Mouse (Mus musculus): Measurements from ENCODE around the gene Prrx2. TPM values are rescaled to one million over a fixed set of nuclear protein-coding genes. Genes with fewer than 3 reads are reported as not detected.

The Prrx2 gene
- polyA plus RNA-seq, 1 experiment from 2014 or later: 107 TPM

- H3K4me1 ChIP-seq: peaks cover 31% of the 10 kb centered on the region
- WGBS: 88% methylated on average over 3 of the region's 3 CpGs
- no peak within 1 kb of the TSS for H3K27ac ChIP-seq
- H3K9ac ChIP-seq: 0 out of 2 replicates have a peak within 1 kb of the TSS, but pooled peaks have one; percentile 4
- no peaks in the 10 kb centered on the region for H3K36me3 ChIP-seq
- H3K9me3 ChIP-seq: no peaks in the 10 kb centered on the region
- no peak within 1 kb of the TSS for H3K4me2 ChIP-seq
- H3K4me3 ChIP-seq: no peak within 1 kb of the TSS
- no peak for ATAC-seq (ENCODE audit: insufficient number of reproducible peaks, insufficient read depth, low FRiP score, low TSS enrichment, low read depth)
- peaks cover 43% of the 10 kb centered on the region for H3K27me3 ChIP-seq
These were observed 31.2 kb upstream of the Prrx2 start, which contains the start of gene 1700001O22Rik for GRCm38 (mm10) chr2:30803604-30804003. Gene 1700001O22Rik, minus strand, starts transcription at chr2:30803661.

- Histone ChIP-seq H3K9ac (no peak overlapping the region), H3K4me1 (peaks cover 42% of the 10 kb centered on the region), H3K9me3 (no peaks in the 10 kb centered on the region), H3K27me3 (peaks cover 28% of the 10 kb centered on the region), H3K27ac (no peak overlapping the region), H3K4me3 (no peak overlapping the region), H3K4me2 (no peak overlapping the region), H3K36me3 (no peaks in the 10 kb centered on the region)
- 95% methylated on average over 2 of the region's 2 CpGs for WGBS
- no peak for ATAC-seq (ENCODE audit: insufficient number of reproducible peaks, insufficient read depth, low FRiP score, low TSS enrichment, low read depth)
These were observed 28.8 kb upstream of the Prrx2 start for GRCm38 (mm10) chr2:30805983-30806382.

DNA sequence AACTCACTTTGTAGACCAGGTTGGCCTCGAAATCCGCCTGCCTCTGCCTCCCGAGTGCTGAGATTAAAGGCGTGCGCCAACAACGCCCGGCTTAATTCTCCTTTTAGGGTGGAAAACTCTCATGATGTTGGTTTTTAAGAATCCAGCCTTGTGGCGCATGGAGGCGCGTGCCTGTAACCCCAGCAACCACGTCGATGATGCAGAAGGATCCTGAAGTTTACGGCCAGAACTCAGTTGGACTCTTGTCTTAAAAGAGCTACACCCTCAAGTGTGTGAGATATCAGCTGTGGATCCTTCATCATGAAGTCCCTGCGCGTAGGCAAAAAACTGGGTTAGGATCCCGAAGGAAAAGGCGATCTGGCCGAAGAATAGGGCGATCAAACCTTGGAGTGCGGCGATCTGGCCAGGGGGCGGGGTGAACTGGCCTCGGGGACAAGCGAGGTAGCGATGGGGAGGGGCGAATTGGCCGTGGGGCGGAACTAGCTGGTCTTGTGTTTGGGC lies 27.6 kb upstream of the Prrx2 start:
- H3K4me1 ChIP-seq: peaks cover 31% of the 10 kb centered on the region
- peaks cover 16% of the 10 kb centered on the region for H3K27me3 ChIP-seq
- peak overlapping the region; percentile 94 for H3K9ac ChIP-seq
- peaks cover 7% of the 10 kb centered on the region for H3K36me3 ChIP-seq
- peak overlapping the region; percentile 87 for H3K27ac ChIP-seq
- H3K4me2 ChIP-seq: peak overlapping the region; percentile 96
- WGBS: 7% methylated on average over 28 of the region's 28 CpGs
- no peaks in the 10 kb centered on the region for H3K9me3 ChIP-seq
- 0 out of 2 replicates have a peak, but pooled peaks have one; percentile 0 for ATAC-seq (ENCODE audit: insufficient number of reproducible peaks, insufficient read depth, low FRiP score, low TSS enrichment, low read depth)
- H3K4me3 ChIP-seq: peak overlapping the region; percentile 81

GRCm38 (mm10) chr2:30807648-30808295 lies 27.0 kb upstream of the Prrx2 start, which contains the start of gene Ntmt1:
Gene Ntmt1, plus strand, starts transcription at chr2:30807826.
- peaks cover 31% of the 10 kb centered on the region for H3K4me1 ChIP-seq
- peak; percentile 97 for ATAC-seq (ENCODE audit: insufficient number of reproducible peaks, insufficient read depth, low FRiP score, low TSS enrichment, low read depth)
- H3K36me3 ChIP-seq: peaks cover 13% of the 10 kb centered on the region
- peak within 1 kb of the TSS; percentile 87 for H3K27ac ChIP-seq
- peak within 1 kb of the TSS; percentile 94 for H3K9ac ChIP-seq
- H3K9me3 ChIP-seq: no peaks in the 10 kb centered on the region
- WGBS: under 1% methylated on average over 44 of the region's 44 CpGs
- H3K4me2 ChIP-seq: peak within 1 kb of the TSS; percentile 96
- peaks cover 10% of the 10 kb centered on the region for H3K27me3 ChIP-seq
- H3K4me3 ChIP-seq: peak within 1 kb of the TSS; percentile 81

- WGBS: 4% methylated on average over 10 of the region's 10 CpGs
- ATAC-seq (ENCODE audit: insufficient number of reproducible peaks, insufficient read depth, low FRiP score, low TSS enrichment, low read depth): no peak
These were observed 26.5 kb upstream of the Prrx2 start for GRCm38 (mm10) chr2:30808296-30808655.

GRCm38 (mm10) chr2:30809503-30809902 lies 25.3 kb upstream of the Prrx2 start:
- WGBS: 80% methylated on average over 5 of the region's 5 CpGs
- Histone ChIP-seq H3K4me3 (0 out of 2 replicates have a peak overlapping the region, but pooled peaks have one; percentile 12), H3K9me3 (no peaks in the 10 kb centered on the region), H3K36me3 (peaks cover 31% of the 10 kb centered on the region), H3K4me1 (peaks cover 31% of the 10 kb centered on the region), H3K27me3 (no peaks in the 10 kb centered on the region), H3K9ac (0 out of 2 replicates have a peak overlapping the region, but pooled peaks have one; percentile 51), H3K27ac (no peak overlapping the region), H3K4me2 (peak overlapping the region; percentile 96)
- ATAC-seq (ENCODE audit: insufficient number of reproducible peaks, insufficient read depth, low FRiP score, low TSS enrichment, low read depth): no peak

More at GRCm38 (mm10) chr2:30808296-30808655, 26.5 kb upstream of the Prrx2 start:
- peak overlapping the region; percentile 87 for H3K27ac ChIP-seq
- H3K9me3 ChIP-seq: no peaks in the 10 kb centered on the region
- peaks cover 5% of the 10 kb centered on the region for H3K27me3 ChIP-seq
- H3K4me3 ChIP-seq: peak overlapping the region; percentile 81
- H3K9ac ChIP-seq: peak overlapping the region; percentile 94
- H3K4me1 ChIP-seq: peaks cover 31% of the 10 kb centered on the region
- H3K4me2 ChIP-seq: peak overlapping the region; percentile 96
- H3K36me3 ChIP-seq: peaks cover 18% of the 10 kb centered on the region

DNA sequence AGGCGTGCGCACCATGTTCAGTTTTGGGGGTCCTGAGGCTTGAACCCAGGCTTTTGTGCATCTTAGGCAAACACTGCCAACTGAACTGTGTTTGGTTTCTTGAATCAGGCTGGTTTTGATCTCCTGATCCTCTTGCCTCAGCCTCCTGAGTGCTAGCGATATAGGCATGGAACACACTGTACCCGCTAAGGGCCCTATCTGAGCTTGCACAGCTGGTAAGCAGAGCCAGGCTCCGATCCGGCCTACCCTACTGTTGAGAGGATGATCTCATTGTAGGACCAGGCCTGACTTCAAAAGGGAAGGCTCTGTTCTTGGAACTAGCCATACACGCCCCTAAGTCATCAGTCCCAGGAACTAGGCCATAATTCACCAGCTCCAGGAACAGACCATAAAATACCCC lies 24.2 kb upstream of the Prrx2 start:
- Histone ChIP-seq H3K4me3 (no peak overlapping the region), H3K9me3 (no peaks in the 10 kb centered on the region), H3K36me3 (peaks cover 41% of the 10 kb centered on the region), H3K9ac (no peak overlapping the region), H3K4me2 (no peak overlapping the region), H3K4me1 (peaks cover 31% of the 10 kb centered on the region), H3K27me3 (no peaks in the 10 kb centered on the region), H3K27ac (no peak overlapping the region)
- WGBS: 94% methylated on average over 7 of the region's 7 CpGs
- ATAC-seq (ENCODE audit: insufficient number of reproducible peaks, insufficient read depth, low FRiP score, low TSS enrichment, low read depth): no peak

DNA sequence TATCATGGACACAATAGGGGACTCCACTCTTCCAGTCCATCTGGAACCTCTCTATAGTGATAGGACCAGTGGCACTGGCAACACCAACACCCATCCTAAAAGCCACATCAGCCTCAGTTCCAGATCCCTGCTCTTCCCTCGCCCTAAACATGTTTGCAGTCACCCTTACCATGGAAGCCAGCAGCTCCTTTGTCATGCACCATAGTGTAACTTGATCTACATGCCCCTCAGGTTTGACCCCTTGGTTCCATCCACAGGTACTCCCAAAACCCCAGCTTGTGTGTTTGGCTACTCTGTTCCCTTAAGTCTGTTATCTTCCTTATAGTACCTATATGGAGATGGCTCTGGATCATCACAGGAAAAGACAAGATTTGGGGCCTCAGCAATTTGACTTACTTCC lies 18.4 kb upstream of the Prrx2 start:
- Histone ChIP-seq H3K4me2 (no peak overlapping the region), H3K4me1 (0 out of 2 replicates have a peak, but pooled peaks cover 3% of the 10 kb centered on the region), H3K27me3 (no peaks in the 10 kb centered on the region), H3K36me3 (peaks cover 90% of the 10 kb centered on the region), H3K4me3 (no peak overlapping the region), H3K9me3 (no peaks in the 10 kb centered on the region), H3K9ac (no peak overlapping the region), H3K27ac (no peak overlapping the region)
- no peak for ATAC-seq (ENCODE audit: insufficient number of reproducible peaks, insufficient read depth, low FRiP score, low TSS enrichment, low read depth)
- WGBS: 93% methylated on average over 1 of the region's 1 CpGs

DNA sequence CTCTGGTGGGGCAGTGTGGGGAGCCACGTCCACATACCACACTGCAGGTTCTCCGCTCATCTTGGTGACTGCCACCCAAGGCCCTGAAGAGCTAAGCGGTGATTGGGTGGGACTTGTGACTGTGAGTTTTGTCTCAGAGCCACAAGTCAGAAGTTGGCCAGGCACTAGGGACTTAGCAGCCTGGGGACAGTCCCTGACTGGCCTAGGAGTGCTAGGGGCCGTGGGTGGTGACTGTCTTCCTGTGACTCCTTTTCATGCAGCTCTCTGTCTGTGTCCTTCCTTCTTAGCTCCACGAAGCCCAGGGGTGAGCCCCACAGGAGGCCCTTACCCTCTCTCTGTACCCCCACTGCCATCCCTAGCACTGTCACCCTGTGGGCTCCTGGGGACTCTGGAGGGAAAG lies 14.9 kb upstream of the Prrx2 start:
- H3K4me3 ChIP-seq: no peak overlapping the region
- H3K36me3 ChIP-seq: peaks cover 90% of the 10 kb centered on the region
- no peaks in the 10 kb centered on the region for H3K27me3 ChIP-seq
- WGBS: 94% methylated on average over 5 of the region's 5 CpGs
- no peak overlapping the region for H3K9ac ChIP-seq
- no peak overlapping the region for H3K27ac ChIP-seq
- no peaks in the 10 kb centered on the region for H3K9me3 ChIP-seq
- H3K4me1 ChIP-seq: peaks cover 16% of the 10 kb centered on the region
- ATAC-seq (ENCODE audit: insufficient number of reproducible peaks, insufficient read depth, low FRiP score, low TSS enrichment, low read depth): no peak
- no peak overlapping the region for H3K4me2 ChIP-seq

DNA sequence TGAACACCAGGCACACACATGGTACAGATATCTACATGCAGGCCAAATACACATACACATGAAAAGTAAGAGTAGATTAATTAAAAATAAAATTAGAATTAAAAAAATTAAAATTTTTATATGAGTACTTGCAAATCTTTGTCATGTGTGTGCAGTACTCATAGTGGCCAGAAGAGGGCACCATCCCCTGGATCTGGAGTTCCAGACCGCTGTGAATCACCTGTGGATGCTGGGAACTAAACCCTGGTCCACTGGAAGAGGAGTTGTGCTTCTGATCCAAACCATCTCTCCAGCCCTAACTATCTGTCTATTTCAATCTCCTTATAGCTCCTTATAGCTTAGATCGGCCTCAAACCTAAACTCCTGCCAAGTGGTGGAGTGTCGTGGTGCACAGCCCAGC lies 13.7 kb upstream of the Prrx2 start:
- Histone ChIP-seq H3K27ac (peak overlapping the region; percentile 53; the same call in 1 of the 2 replicates), H3K4me2 (no peak overlapping the region), H3K27me3 (no peaks in the 10 kb centered on the region), H3K4me1 (peaks cover 16% of the 10 kb centered on the region), H3K4me3 (no peak overlapping the region), H3K9me3 (no peaks in the 10 kb centered on the region), H3K9ac (no peak overlapping the region), H3K36me3 (peaks cover 90% of the 10 kb centered on the region)
- ATAC-seq (ENCODE audit: insufficient number of reproducible peaks, insufficient read depth, low FRiP score, low TSS enrichment, low read depth): no peak
- WGBS: 95% methylated on average over 3 of the region's 3 CpGs

GRCm38 (mm10) chr2:30822460-30822859 lies 12.3 kb upstream of the Prrx2 start:
- H3K4me2 ChIP-seq: no peak overlapping the region
- no peaks in the 10 kb centered on the region for H3K27me3 ChIP-seq
- ATAC-seq (ENCODE audit: insufficient number of reproducible peaks, insufficient read depth, low FRiP score, low TSS enrichment, low read depth): no peak
- no peak overlapping the region for H3K27ac ChIP-seq
- no peak overlapping the region for H3K9ac ChIP-seq
- peaks cover 86% of the 10 kb centered on the region for H3K36me3 ChIP-seq
- no peak overlapping the region for H3K4me3 ChIP-seq
- WGBS: 88% methylated on average over 8 of the region's 8 CpGs
- H3K9me3 ChIP-seq: no peaks in the 10 kb centered on the region
- peaks cover 29% of the 10 kb centered on the region for H3K4me1 ChIP-seq

All from embryonic facial prominence, embryonic 13.5 days (tissue).